Mouse (Mus musculus) olfactory bulb, adult 2 months (tissue): ENCODE measurements around the gene St6galnac3.

Source experiments
- CTCF ChIP-seq: fragments of 200-500 bp; IDR thresholded peaks from 2 replicates; pipeline ENCODE4 v1.5.1; 2012; ENCODE audit warnings: low read depth, mild to moderate bottlenecking, low read length, moderate library complexity; ENCODE audit not compliant: insufficient read depth
- POLR2A ChIP-seq: fragments of 200-500 bp; IDR thresholded peaks from 2 replicates; pipeline ENCODE4 v1.6.1; 2012; ENCODE audit warnings: mild to moderate bottlenecking, low read depth, low read length, moderate library complexity; ENCODE audit not compliant: insufficient read depth

- no peak for TF ChIP-seq POLR2A
- no peak for TF ChIP-seq CTCF
Measured at GRCm38 (mm10) chr3:153251653-153252052, 473.3 kb downstream of the St6galnac3 start.
